ENCODE assay signal across 9 mouse cellular contexts in genomic region chr9:119029568-119029967, GRCm38 (mm10). TPM values are rescaled to one million over a fixed set of nuclear protein-coding genes. Genes with fewer than 3 reads are reported as not detected.
DNase-seq lines count a peak whose midpoint lies in the region; ATAC-seq and TF ChIP-seq lines count a peak whose summit lies in the region.
"Had no signal": no experiment of that assay in that cellular context is flagged by ENCODE, and none has a peak within 500 bp of the region (broad histone marks: within the 10 kb centered on the region; RNA-seq: fewer than 3 reads in every experiment).

No protein-coding gene starts in this region.

- ATAC-seq in forebrain, embryonic 15.5 days (replicated peaks) = no peak
- 0 out of 2 replicates have a peak, but pooled peaks have one; percentile 7 for ATAC-seq in kidney, postnatal 0 days (replicated peaks; ENCODE audit: low FRiP score, low read depth)
- ATAC-seq in stomach, embryonic 15.5 days (ENCODE audit: insufficient read depth, low FRiP score, low read depth) = peak; percentile 54; the same call in 1 of the 2 replicates

- H3K27me3 ChIP-seq in forebrain, embryonic 10.5 days (ENCODE audit: poor library complexity, severe bottlenecking) = no peaks in the 10 kb centered on the region
- no peaks in the 10 kb centered on the region for H3K27me3 ChIP-seq in forebrain, embryonic 15.5 days
- no peaks in the 10 kb centered on the region for H3K27me3 ChIP-seq in kidney, postnatal 0 days (ENCODE audit: insufficient read depth, low read length)
- H3K27me3 ChIP-seq in stomach, embryonic 15.5 days (replicated peaks) = no peaks in the 10 kb centered on the region
- H3K27me3 ChIP-seq: hindbrain, embryonic 15.5 days had no signal

- TF ChIP-seq CTCF in kidney, postnatal 0 days (IDR thresholded peaks at IDR 0.05; ENCODE audit: low read depth) = peak; percentile 85

- H3K4me1 ChIP-seq in forebrain, embryonic 10.5 days = peaks cover 31% of the 10 kb centered on the region
- peaks cover 29% of the 10 kb centered on the region for H3K4me1 ChIP-seq in forebrain, embryonic 15.5 days
- H3K4me1 ChIP-seq in kidney, postnatal 0 days (replicated peaks; ENCODE audit: insufficient read depth, low read length) = peaks cover 21% of the 10 kb centered on the region
- no peaks in the 10 kb centered on the region for H3K4me1 ChIP-seq in stomach, embryonic 15.5 days

- DNase-seq in forebrain, embryonic 10.5 days (ENCODE audit: extremely low spot score, low spot score) = peak; percentile 57
- peak; percentile 70 for DNase-seq in 3134 (ENCODE audit: extremely low read depth, insufficient read length, low spot score)
- DNase-seq in brain, adult 2 months (ENCODE audit: low read depth, low spot score) = peak; percentile 69
- peak; percentile 36 to 38 for DNase-seq in frontal cortex, postnatal 14 days (ENCODE audit: low spot score in 2 of 2)
- peak; percentile 73 for DNase-seq in kidney, postnatal 0 days (ENCODE audit: low spot score)
- peak; percentile 83 for DNase-seq in lung, postnatal 10 days

- H3K9me3 ChIP-seq in forebrain, embryonic 10.5 days = no peaks in the 10 kb centered on the region
- no peaks in the 10 kb centered on the region for H3K9me3 ChIP-seq in forebrain, embryonic 15.5 days
- no peaks in the 10 kb centered on the region for H3K9me3 ChIP-seq in kidney, postnatal 0 days (replicated peaks; ENCODE audit: low read length)
- H3K9me3 ChIP-seq in stomach, embryonic 15.5 days = no peaks in the 10 kb centered on the region
- H3K9me3 ChIP-seq: hindbrain, embryonic 15.5 days had no signal

- H3K4me2 ChIP-seq in forebrain, embryonic 15.5 days (replicated peaks) = no peak overlapping the region
- H3K4me2 ChIP-seq in kidney, postnatal 0 days (ENCODE audit: low read length) = no peak overlapping the region
- no peak overlapping the region for H3K4me2 ChIP-seq in stomach, embryonic 15.5 days
- H3K4me2 ChIP-seq: hindbrain, embryonic 15.5 days had no signal

- no peak overlapping the region for H3K27ac ChIP-seq in forebrain, embryonic 10.5 days
- no peak overlapping the region for H3K27ac ChIP-seq in forebrain, embryonic 15.5 days (replicated peaks)
- H3K27ac ChIP-seq in kidney, postnatal 0 days = no peak overlapping the region
- no peak overlapping the region for H3K27ac ChIP-seq in stomach, embryonic 15.5 days
- H3K27ac ChIP-seq: hindbrain, embryonic 15.5 days had no signal

- H3K36me3 ChIP-seq in forebrain, embryonic 10.5 days (replicated peaks) = peaks cover 8% of the 10 kb centered on the region; the same call in 1 of the 2 replicates
- 0 out of 2 replicates have a peak, but pooled peaks cover 2% of the 10 kb centered on the region for H3K36me3 ChIP-seq in forebrain, embryonic 15.5 days
- H3K36me3 ChIP-seq in kidney, postnatal 0 days (ENCODE audit: insufficient read depth, low read length) = peaks cover 30% of the 10 kb centered on the region
- H3K36me3 ChIP-seq in stomach, embryonic 15.5 days = peaks cover 9% of the 10 kb centered on the region

- WGBS in forebrain, embryonic 10.5 days = 61% methylated on average over 7 of the region's 7 CpGs
- WGBS in forebrain, embryonic 15.5 days = 48% methylated on average over 7 of the region's 7 CpGs
- 52% methylated on average over 7 of the region's 7 CpGs for WGBS in kidney, postnatal 0 days
- WGBS in stomach, embryonic 15.5 days = 65% methylated on average over 7 of the region's 7 CpGs

- H3K9ac ChIP-seq in forebrain, embryonic 15.5 days (replicated peaks) = no peak overlapping the region
- no peak overlapping the region for H3K9ac ChIP-seq in kidney, postnatal 0 days (ENCODE audit: low read depth, low read length)
- no peak overlapping the region for H3K9ac ChIP-seq in stomach, embryonic 15.5 days
- H3K9ac ChIP-seq: hindbrain, embryonic 15.5 days had no signal

- H3K4me3 ChIP-seq in forebrain, embryonic 10.5 days = no peak overlapping the region
- H3K4me3 ChIP-seq in forebrain, embryonic 15.5 days = no peak overlapping the region
- no peak overlapping the region for H3K4me3 ChIP-seq in kidney, postnatal 0 days (replicated peaks; ENCODE audit: low read depth, low read length)
- no peak overlapping the region for H3K4me3 ChIP-seq in stomach, embryonic 15.5 days (replicated peaks)
- H3K4me3 ChIP-seq: hindbrain, embryonic 15.5 days had no signal

RNA-seq across cellular contexts. Expression of gene Vill, which starts 23.0 kb away (rescaled TPM):
- 13.6 and 15.2 TPM in 2 replicates for polyA plus RNA-seq in forebrain, embryonic 10.5 days (2016; fragmentation: Nextera tagmentation; extraction: Ambion mirVana)
- 2.1 and 2.7 TPM in 2 replicates for polyA plus RNA-seq in forebrain, embryonic 15.5 days (2015; fragmentation: Nextera tagmentation; extraction: Ambion mirVana)
- polyA plus RNA-seq in kidney, postnatal 0 days (2015; fragmentation: Nextera tagmentation; extraction: Ambion mirVana) = 38.8 and 41.8 TPM in 2 replicates
- polyA plus RNA-seq in stomach, embryonic 15.5 days (2015; fragmentation: Nextera tagmentation; extraction: Ambion mirVana) = 31.6 and 33.6 TPM in 2 replicates
